Mouse (Mus musculus): ENCODE measurements around the gene Asz1. TPM values are rescaled to one million over a fixed set of nuclear protein-coding genes. Genes with fewer than 3 reads are reported as not detected.

The Asz1 gene
- polyA plus RNA-seq (2012; rRNA removed) = 9.9 and 16.1 TPM in 2 replicates

DNA sequence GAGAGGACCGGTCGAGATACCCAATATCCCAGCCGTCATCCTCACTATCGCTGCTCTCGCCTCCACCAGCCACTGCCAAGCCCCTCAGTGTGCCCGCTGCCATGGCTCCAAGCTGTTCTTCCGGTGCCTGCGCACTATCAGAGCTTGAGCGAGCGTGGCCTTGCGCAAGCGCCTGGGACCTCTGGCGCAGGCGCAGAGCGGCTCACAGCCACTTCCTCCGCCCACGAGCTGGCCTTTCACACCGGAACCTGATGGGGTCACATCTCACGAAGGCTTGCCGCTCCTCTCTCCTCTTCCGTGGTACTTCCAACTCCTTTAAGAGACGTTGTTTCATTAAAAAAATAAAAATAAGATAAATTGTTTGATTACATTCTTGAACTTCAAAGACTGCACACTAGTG is at the start of gene Asz1:
Asz1 (minus strand) TSS at position 128 of the 400 bp plus-strand sequence.
- no peaks in the 10 kb centered on the region; the same call in 1 of the 2 replicates for H3K36me3 ChIP-seq (ENCODE audit: control insufficient read depth, insufficient read depth, low read length)
- peak within 1 kb of the TSS; percentile 81 for H3K27ac ChIP-seq (ENCODE audit: control insufficient read depth, insufficient read depth, low read depth, low read length)
- peak within 1 kb of the TSS; percentile 93 for H3K4me3 ChIP-seq (ENCODE audit: control insufficient read depth, low read depth, low read length)
- TF ChIP-seq POLR2A (IDR thresholded peaks at IDR 0.05; ENCODE audit: control insufficient read depth, low read depth, low read length) = peak; percentile 86
- TF ChIP-seq CTCF (IDR thresholded peaks at IDR 0.05; ENCODE audit: control insufficient read depth, insufficient read depth, insufficient replicate concordance, low read depth, low read length) = no peak
- H3K27me3 ChIP-seq (ENCODE audit: control insufficient read depth, insufficient read depth, low read length) = no peaks in the 10 kb centered on the region
- no peaks in the 10 kb centered on the region for H3K4me1 ChIP-seq (ENCODE audit: control insufficient read depth, insufficient read depth, low read length)

- Histone ChIP-seq H3K27me3 (ENCODE audit: control insufficient read depth, insufficient read depth, low read length) (no peaks in the 10 kb centered on the region), H3K27ac (ENCODE audit: control insufficient read depth, insufficient read depth, low read depth, low read length) (no peak overlapping the region), H3K4me1 (ENCODE audit: control insufficient read depth, insufficient read depth, low read length) (no peaks in the 10 kb centered on the region), H3K36me3 (ENCODE audit: control insufficient read depth, insufficient read depth, low read length) (no peaks in the 10 kb centered on the region), H3K4me3 (ENCODE audit: control insufficient read depth, low read depth, low read length) (no peak overlapping the region)
- TF ChIP-seq POLR2A (IDR thresholded peaks at IDR 0.05; ENCODE audit: control insufficient read depth, low read depth, low read length) = no peak
- no peak for TF ChIP-seq CTCF (IDR thresholded peaks at IDR 0.05; ENCODE audit: control insufficient read depth, insufficient read depth, insufficient replicate concordance, low read depth, low read length)
These were observed 44.2 kb upstream of the Asz1 start for GRCm38 (mm10) chr6:18153031-18153430.

DNA sequence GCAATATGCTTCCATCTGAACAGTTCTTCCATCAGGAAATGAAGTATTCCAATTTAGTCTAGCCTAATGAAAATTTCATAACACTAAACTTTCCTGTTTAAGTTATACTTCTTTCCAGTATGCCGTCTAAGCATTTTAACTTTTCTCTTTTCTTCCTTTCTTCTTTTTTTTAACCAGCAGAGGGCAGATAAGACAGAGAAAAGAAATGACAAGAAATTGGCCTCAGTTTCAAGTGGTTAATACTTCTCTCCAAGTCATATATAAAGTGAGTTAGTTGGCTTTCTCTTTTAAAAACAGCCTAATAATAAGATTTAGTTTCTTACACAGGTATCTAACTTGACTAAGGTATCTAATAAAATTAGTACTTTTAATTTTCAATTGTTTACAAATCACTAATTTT is 26.4 kb upstream of the Asz1 start:
- no peak overlapping the region for H3K27ac ChIP-seq (ENCODE audit: control insufficient read depth, insufficient read depth, low read depth, low read length)
- no peaks in the 10 kb centered on the region for H3K4me1 ChIP-seq (ENCODE audit: control insufficient read depth, insufficient read depth, low read length)
- no peaks in the 10 kb centered on the region for H3K36me3 ChIP-seq (ENCODE audit: control insufficient read depth, insufficient read depth, low read length)
- H3K4me3 ChIP-seq (ENCODE audit: control insufficient read depth, low read depth, low read length) = no peak overlapping the region
- no peak for TF ChIP-seq POLR2A (IDR thresholded peaks at IDR 0.05; ENCODE audit: control insufficient read depth, low read depth, low read length)
- TF ChIP-seq CTCF (IDR thresholded peaks at IDR 0.05; ENCODE audit: control insufficient read depth, insufficient read depth, insufficient replicate concordance, low read depth, low read length) = no peak
- H3K27me3 ChIP-seq (ENCODE audit: control insufficient read depth, insufficient read depth, low read length) = no peaks in the 10 kb centered on the region

GRCm38 (mm10) chr6:18128059-18128458 is 19.2 kb upstream of the Asz1 start:
- Histone ChIP-seq H3K4me1 (ENCODE audit: control insufficient read depth, insufficient read depth, low read length) (no peaks in the 10 kb centered on the region), H3K27ac (ENCODE audit: control insufficient read depth, insufficient read depth, low read depth, low read length) (no peak overlapping the region), H3K4me3 (ENCODE audit: control insufficient read depth, low read depth, low read length) (no peak overlapping the region), H3K27me3 (ENCODE audit: control insufficient read depth, insufficient read depth, low read length) (no peaks in the 10 kb centered on the region), H3K36me3 (ENCODE audit: control insufficient read depth, insufficient read depth, low read length) (no peaks in the 10 kb centered on the region)
- TF ChIP-seq CTCF (IDR thresholded peaks at IDR 0.05; ENCODE audit: control insufficient read depth, insufficient read depth, insufficient replicate concordance, low read depth, low read length) = no peak

DNA sequence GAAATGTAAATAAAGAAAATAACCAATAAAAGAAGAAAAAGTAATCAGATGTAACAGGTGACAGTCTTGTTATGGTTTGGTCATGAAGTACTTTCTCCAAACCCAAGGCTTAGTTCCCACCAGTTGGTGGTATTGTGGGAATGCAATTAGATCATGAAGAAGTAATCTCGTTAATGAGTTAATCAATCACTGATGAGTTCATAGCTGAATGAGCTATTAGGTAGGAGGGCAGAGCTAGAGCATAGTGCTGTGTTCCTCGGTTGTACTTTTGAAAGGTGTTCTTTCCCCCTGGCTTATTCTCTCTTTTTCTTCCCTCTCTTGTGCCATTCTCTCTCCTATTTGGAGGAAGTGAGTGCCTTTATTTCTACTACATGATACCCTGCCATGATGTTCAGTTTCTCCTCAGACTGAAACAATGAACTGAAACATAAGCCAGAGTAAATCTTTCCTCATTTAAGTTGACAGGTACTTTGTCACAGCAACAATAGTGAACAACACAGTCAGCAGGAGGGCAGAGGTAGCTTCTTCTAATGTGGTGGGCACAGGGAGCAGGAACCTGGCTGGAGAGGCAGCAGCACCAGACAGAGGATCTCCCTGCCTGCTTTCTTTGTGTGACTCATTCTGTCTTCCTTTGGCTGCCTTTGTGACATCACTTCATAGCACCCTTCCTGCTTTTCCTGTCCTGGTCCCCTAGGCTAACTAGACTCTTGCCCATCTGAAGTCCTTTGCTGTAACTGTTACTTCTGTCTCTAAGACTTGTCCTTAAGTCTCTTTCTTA is 18.5 kb upstream of the Asz1 start:
- Histone ChIP-seq H3K36me3 (ENCODE audit: control insufficient read depth, insufficient read depth, low read length) (no peaks in the 10 kb centered on the region), H3K4me1 (ENCODE audit: control insufficient read depth, insufficient read depth, low read length) (no peaks in the 10 kb centered on the region), H3K27ac (ENCODE audit: control insufficient read depth, insufficient read depth, low read depth, low read length) (peak overlapping the region; percentile 81), H3K4me3 (ENCODE audit: control insufficient read depth, low read depth, low read length) (peak overlapping the region; percentile 64), H3K27me3 (ENCODE audit: control insufficient read depth, insufficient read depth, low read length) (no peaks in the 10 kb centered on the region)
- TF ChIP-seq CTCF (IDR thresholded peaks at IDR 0.05; ENCODE audit: control insufficient read depth, insufficient read depth, insufficient replicate concordance, low read depth, low read length) (no peak), POLR2A (IDR thresholded peaks at IDR 0.05; ENCODE audit: control insufficient read depth, low read depth, low read length) (peak; percentile 76; the same call in 1 of the 2 replicates)

DNA sequence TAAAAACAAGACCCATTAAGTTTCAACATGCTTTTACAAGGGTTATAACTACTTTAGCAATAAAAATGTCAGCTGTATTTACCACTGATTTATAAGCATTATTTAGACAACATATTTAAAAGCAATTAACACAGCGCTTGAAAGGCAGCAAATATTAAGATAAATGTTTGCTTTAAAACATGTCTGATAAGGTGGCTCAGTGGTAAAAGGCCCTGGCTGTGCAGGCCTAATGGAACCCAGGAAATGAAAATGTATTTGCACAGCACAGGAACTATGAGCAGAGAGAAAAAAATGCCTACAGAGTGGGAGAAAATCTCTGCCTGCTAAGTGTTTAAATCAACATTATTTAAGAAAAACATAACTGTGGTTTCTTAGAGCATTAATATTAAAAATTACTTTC is 12.0 kb downstream of the Asz1 start:
- H3K27me3 ChIP-seq (ENCODE audit: control insufficient read depth, insufficient read depth, low read length) = no peaks in the 10 kb centered on the region
- no peaks in the 10 kb centered on the region; the same call in 1 of the 2 replicates for H3K36me3 ChIP-seq (ENCODE audit: control insufficient read depth, insufficient read depth, low read length)
- no peak overlapping the region for H3K27ac ChIP-seq (ENCODE audit: control insufficient read depth, insufficient read depth, low read depth, low read length)
- TF ChIP-seq POLR2A (IDR thresholded peaks at IDR 0.05; ENCODE audit: control insufficient read depth, low read depth, low read length) = no peak
- no peak for TF ChIP-seq CTCF (IDR thresholded peaks at IDR 0.05; ENCODE audit: control insufficient read depth, insufficient read depth, insufficient replicate concordance, low read depth, low read length)
- H3K4me3 ChIP-seq (ENCODE audit: control insufficient read depth, low read depth, low read length) = no peak overlapping the region
- H3K4me1 ChIP-seq (ENCODE audit: control insufficient read depth, insufficient read depth, low read length) = no peaks in the 10 kb centered on the region

- no peaks in the 10 kb centered on the region for H3K27me3 ChIP-seq (ENCODE audit: control insufficient read depth, insufficient read depth, low read length)
- TF ChIP-seq CTCF (IDR thresholded peaks at IDR 0.05; ENCODE audit: control insufficient read depth, insufficient read depth, insufficient replicate concordance, low read depth, low read length) (no peak), POLR2A (IDR thresholded peaks at IDR 0.05; ENCODE audit: control insufficient read depth, low read depth, low read length) (no peak)
- no peak overlapping the region for H3K4me3 ChIP-seq (ENCODE audit: control insufficient read depth, low read depth, low read length)
- no peaks in the 10 kb centered on the region for H3K4me1 ChIP-seq (ENCODE audit: control insufficient read depth, insufficient read depth, low read length)
- no peaks in the 10 kb centered on the region for H3K36me3 ChIP-seq (ENCODE audit: control insufficient read depth, insufficient read depth, low read length)
- no peak overlapping the region for H3K27ac ChIP-seq (ENCODE audit: control insufficient read depth, insufficient read depth, low read depth, low read length)
These were observed 19.8 kb downstream of the Asz1 start for GRCm38 (mm10) chr6:18089098-18089497.

Data from testis, adult 2 months (tissue).